Mouse (Mus musculus): Measurements from ENCODE around the gene Hectd4. TPM values are rescaled to one million over a fixed set of nuclear protein-coding genes. Genes with fewer than 3 reads are reported as not detected.
"Not testable (repeated sequence)": the region's sequence is repeated elsewhere in the genome, so short reads cannot be mapped to it uniquely, and the experiment has no call there.

The Hectd4 gene
- polyA plus RNA-seq, 3 experiments from 2014 or later: 4.4 to 8.7 (median 8.2) TPM

- ATAC-seq: no peak
These were observed 146.6 kb downstream of the Hectd4 start for GRCm38 (mm10) chr5:121366449-121367225.

GRCm38 (mm10) chr5:121367255-121367654, 147.2 kb downstream of the Hectd4 start:
- no peak for ATAC-seq

- ATAC-seq: no peak
These were observed 151.7 kb downstream of the Hectd4 start for GRCm38 (mm10) chr5:121371712-121372111.

GRCm38 (mm10) chr5:121374790-121375189, 154.8 kb downstream of the Hectd4 start:
- ATAC-seq: no peak

DNA sequence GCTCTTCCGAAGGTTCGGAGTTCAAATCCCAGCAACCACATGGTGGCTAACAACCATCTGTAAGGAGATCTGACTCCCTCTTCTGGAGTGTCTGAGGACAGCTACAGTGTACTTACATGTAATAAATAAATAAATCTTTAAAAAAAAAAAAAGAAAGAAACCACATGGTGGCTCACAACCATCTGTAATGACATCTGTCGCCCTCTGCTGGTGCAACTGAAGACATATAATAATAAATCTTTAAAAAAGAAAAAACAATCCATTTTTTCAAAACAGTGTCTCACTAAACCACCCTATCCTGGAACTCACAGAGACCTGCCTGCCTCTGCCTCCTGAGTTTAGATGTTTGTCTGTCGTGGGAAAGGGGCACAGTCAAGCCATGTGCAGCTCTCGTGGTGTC, 157.0 kb downstream of the Hectd4 start:
- not testable (repeated sequence) for ATAC-seq

DNA sequence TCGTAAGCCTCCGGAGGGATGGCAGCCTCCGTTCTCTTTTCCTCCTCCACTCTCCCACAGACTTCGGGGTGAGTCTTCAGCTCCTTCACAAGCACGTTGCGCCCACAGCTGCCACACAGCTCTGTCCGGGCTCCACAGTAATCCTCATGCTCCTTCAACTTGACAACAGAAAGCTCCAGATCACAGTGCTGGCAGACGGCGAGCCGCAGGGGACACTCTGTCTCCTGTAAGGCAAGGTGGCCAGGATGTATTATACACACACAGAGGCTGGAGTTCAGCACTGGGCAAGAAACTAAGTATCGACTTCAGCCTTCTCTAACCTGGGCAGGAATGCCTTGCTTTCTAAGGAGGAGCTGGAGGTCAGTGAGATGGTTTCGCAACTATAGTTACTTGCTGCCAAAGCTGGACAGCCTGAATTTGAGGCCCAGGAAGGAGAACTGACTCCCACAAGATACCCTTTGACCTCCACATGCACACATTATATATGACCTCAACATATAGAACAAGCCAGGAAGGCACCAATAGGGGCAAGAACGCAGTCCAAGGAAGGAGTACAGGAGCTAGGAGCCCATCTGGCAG, 158.7 kb downstream of the Hectd4 start:
- no peak for ATAC-seq

GRCm38 (mm10) chr5:121380692-121381091, 160.7 kb downstream of the Hectd4 start:
- no peak for ATAC-seq

DNA sequence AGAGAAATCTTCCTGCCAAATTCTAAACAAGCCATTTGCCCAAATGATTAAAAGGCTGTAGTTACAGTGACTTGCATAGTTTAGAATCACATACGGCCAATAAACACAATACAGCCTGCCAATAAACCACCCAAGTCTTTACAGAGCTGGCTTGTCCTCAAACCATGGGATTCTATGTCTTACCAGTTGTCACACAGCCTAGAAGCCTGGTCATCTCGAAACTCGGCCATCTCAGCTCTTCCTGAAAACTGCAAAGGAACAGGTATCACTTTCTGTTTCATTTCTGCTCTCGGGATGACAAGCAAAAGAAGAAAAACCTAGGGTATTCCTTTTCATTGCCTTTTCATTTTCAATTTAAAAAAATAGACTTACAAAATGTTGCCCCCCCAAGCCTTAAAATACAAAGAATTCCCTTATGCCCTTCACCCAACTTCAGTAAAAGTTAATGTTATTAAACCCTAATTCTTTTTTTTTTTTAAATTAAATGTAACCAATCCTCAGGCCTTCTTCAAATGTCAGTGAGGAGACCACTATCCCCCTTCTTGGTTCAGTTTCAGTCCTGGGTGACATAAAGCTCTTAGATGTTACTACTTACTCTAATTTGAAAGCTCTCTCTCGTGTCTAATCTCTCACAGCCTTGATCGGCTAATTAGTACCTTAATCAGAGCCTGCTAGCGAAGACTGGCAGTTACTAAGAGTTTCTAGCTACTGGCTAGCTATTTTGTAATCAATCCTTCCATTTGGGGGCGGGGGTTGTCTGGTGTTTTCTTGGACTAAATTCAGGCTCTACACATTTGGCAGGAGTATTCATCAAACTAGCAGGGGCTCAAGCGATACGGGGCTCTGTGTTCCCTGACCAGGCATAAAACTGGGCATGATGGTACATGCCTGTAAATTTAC, 164.1 kb downstream of the Hectd4 start:
- ATAC-seq: no peak

DNA sequence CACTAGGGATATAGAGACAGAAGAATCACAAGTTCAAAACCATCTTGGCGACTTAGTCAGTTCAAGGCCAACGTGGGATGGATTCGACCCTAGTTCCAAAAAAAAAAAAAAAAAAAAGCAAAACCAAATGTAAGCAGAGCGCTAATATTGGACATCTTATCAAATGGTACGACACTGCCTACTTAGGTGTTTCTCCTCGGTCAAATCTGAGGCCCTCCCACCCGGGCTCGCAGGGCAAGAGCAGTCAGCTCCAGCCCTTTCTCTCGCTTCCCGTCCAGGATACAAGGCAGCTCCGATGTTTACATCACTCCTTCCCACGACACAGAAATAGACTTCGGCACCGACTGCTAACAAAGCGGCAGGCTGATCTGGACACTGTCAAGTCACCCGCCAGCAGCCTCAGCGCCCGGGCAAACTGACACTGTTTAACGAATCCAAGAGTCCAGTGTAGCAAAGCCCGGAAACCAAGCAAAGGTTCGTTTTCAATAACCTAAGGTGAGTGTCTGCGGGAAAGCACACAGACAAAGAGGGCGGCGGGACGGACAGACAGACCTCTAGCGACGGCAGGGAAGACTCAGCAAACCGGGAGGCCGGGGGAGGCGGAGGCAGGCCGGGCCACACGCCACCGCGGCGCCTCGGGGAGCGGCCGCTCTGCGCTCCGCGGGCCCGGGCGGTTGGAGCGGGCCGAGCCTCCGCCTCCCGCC, 164.9 kb downstream of the Hectd4 start:
- ATAC-seq: peak; percentile 17

DNA sequence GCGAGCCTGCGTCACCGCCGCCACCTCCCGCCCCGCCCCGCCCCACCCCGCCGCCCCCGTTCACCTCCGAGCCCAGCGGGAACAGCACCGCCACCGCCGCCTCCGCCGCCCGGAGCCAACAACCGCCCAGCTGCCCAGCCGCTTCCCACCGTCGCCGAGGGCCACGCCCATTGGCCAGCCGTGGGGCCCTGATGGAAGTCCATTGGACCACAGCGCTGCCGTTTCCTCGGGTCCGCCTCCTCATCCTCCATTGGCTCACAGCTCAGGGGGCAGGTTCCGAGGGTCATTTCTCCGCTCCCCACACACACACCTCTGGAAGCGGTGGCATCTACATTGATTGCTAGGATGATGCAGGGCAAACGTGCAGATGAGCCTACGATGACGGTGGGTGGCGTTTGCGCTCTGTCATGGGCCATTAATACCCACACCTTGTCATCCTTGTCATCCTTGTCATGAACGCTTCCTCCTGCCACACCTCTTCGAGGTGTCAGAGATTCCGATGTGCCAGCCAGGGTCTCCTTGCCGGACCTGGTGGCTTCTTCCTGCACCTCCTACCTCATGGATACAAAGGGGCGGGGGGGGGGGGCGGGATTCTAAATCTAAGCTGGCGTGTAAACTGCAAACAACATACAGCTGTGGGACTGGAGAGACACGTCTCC, 165.6 kb downstream of the Hectd4 start, which contains the start of gene Trafd1:
Gene Trafd1, minus strand, starts transcription at position 172 of the 659 bp plus-strand sequence.
- peak; percentile 84 for ATAC-seq

DNA sequence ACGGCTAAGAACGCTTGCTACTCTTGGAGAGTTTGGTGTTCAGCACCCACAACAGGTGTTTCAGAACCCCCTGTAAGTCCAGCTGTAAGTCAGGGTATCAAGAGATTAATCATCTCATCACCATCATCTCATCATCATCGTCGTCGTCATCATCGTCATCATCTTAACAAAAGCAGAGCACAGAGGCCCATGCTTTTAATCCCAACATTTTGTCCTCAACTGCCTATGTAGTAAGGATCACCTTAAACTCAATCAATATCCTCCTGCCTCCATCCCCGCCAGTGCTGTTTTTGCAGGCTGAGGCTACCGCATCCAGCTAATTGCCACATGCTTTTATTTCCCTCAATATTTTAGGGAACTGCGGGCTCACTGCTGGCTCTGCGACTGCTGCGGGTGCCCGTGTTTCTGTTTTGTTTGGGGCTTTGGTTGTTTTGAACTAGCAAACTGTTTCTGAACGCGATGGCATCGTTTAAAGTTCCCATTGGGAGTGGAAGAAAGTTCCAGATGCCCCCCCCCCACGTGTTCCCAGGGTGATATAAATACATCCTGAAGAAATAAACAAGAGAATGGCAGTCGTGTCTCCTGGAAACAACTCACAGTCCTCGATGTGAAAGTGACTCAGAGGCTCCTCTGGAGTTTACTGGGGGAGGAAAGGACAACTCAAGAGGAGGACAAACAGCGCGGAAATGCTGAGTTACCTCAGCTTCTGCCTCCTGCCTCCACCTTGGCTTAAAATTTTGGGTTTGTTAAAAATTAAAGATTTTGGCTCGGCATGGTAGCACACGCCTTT, 166.3 kb downstream of the Hectd4 start:
- peak; percentile 2 for ATAC-seq

DNA sequence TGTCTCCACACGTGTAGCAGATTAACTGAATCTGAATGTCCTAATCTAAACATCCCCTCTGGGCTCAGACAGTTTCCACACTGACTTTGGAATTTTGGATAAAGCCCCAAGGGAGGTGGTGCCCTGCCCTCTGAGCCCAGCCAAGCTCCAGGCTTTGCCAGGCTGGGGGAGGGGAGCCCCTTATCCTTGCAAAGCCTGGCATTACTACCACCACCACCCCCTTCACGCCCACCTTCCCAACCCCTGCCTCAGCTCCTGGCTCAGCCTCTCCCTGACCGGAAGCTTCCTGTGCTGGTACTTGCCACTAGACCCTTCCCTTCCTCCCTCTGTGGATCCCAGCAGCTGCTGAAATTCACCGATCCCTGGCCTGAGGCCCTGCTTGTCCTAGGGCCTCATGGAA, 167.1 kb downstream of the Hectd4 start:
- ATAC-seq: no peak

GRCm38 (mm10) chr5:121389106-121389505, 169.1 kb downstream of the Hectd4 start:
- ATAC-seq: no peak

DNA sequence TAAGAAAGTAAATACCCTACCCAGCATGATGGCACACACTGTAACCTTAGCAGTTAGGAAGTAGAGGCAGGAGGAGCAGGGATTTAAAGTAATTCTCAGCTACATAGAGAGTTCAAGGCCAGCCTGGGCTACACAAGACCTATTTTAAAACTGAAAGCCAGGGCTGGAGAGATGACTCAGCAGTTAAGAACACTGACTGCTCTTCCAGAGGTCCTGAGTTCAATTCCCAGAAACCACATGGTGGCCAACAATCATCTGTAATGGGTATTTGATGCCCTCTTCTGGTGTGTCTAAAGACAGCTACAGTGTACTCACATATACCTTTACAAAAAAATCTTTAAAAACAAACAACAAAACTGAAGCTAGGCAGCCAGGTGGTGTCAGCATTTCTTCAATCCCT, 169.7 kb downstream of the Hectd4 start:
- no peak for ATAC-seq

- ATAC-seq: peak; percentile 58
These were observed 172.8 kb downstream of the Hectd4 start for GRCm38 (mm10) chr5:121392667-121393380.

DNA sequence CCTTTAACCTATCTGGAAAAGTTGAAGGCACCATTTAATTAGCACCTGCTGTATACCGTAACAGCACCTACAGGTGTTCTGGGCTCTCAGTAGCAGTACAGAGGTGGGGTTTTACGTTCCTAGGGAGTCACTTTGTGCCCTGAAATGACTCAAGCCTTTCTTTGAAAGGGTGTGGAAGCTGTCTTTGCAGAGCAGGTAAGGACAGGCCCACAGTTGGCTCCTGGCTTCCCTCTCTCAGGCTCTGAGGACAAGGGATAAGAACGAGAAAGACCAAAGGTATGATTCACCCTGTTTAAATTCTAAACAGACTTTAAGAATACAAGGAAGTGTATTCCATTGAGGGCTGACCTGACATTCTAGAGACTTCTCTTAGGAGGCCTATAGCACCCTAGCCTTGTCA, 173.4 kb downstream of the Hectd4 start:
- no peak for ATAC-seq

DNA sequence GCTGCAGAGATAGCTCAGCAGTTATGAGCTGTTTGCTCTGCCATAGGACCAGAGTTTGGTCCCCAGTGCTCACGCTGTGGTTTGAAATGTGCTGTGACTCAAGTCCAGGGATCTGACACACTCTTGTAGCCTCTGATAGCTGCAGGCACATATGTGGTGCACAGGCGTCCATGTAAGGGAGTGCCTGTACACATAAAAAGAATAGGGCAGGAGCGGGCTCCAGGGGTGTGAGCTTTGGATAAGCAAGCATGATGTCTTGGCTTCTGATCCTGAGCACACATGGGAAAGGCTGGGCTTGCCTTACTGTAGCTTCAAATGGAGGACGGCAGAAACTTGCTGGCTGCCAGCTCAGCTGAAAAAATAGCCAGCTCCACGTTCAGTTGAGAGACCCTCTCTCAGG, 175.6 kb downstream of the Hectd4 start:
- ATAC-seq: no peak

- ATAC-seq: peak; percentile 90
These were observed 177.4 kb downstream of the Hectd4 start, which contains the start of gene Naa25 for GRCm38 (mm10) chr5:121397187-121398145. Gene Naa25, plus strand, starts transcription at chr5:121397936.

Data from inflammation-experienced regulatory T-cells, adult 6 months (primary cell).